Mouse (Mus musculus): ENCODE results near the gene Foxn3. TPM values are rescaled to one million over a fixed set of nuclear protein-coding genes. Genes with fewer than 3 reads are reported as not detected.

The Foxn3 gene
- total and polyA plus RNA-seq, 3 experiments = 9.7 to 26.8 (median 11.0) TPM

DNA sequence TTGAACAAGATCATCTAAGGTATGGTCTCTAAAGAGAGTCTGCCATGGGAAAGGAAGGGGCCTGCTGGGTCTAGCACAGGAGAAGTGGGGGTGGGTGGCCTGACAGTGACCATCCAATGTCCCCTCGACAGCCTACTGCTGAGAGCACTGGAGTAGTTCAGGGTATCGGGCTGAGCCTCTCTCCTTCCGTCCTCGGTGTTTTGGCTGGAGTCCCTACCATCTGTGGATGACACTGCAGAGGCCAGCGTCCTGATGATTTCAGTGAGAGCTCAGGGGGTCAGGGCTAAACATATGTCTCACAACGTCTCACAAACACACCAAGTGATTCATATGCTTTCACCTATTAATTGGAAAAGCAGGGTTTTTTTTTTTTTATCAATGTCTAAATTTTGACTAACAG lies 199.2 kb downstream of the Foxn3 start:
- peaks cover 1 to 47% of the 10 kb centered on the region in 2 experiments for H3K36me3 ChIP-seq (replicated peaks in 1 of 2; ENCODE audit: control insufficient read depth in 1 of 2, insufficient read depth in 1 of 2, low read length in 1 of 2)
- no peak overlapping the region for H3K4me3 ChIP-seq (replicated peaks in 1 of 3; ENCODE audit: low read depth in 2 of 3, low read length in 2 of 3, poor library complexity in 1 of 3)
- H3K4me1 ChIP-seq (ENCODE audit: control insufficient read depth in 1 of 2, insufficient read depth in 2 of 2) = peaks cover 36 to 63% of the 10 kb centered on the region in 2 experiments
- dilution Hi-C loops (cut with MboI; ENCODE audit: extremely low pct_ligation_motif_present, extremely low pct_unique_long_range_greater_than_20kb, low sequenced_read_pairs) = no loop called here
- no peak for DNase-seq (ENCODE audit: extremely low read depth)
- H3K27me3 ChIP-seq (replicated peaks) = no peaks in the 10 kb centered on the region
- no peak overlapping the region for H3K9ac ChIP-seq (ENCODE audit: insufficient read depth, low read depth)
- H3K27ac ChIP-seq (ENCODE audit: insufficient read depth, low read depth) = no peak overlapping the region
- TF ChIP-seq CHD2 (IDR thresholded peaks at IDR 0.05; ENCODE audit: low read length) (no peak), POLR2A (IDR thresholded peaks at IDR 0.05; ENCODE audit: low read depth, low read length) (no peak), RCOR1 (conservative IDR thresholded peaks at IDR 0.05; ENCODE audit: low read depth, low read length) (no peak), MAZ (IDR thresholded peaks at IDR 0.05; ENCODE audit: low read depth, low read length) (no peak), ZKSCAN1 (IDR thresholded peaks at IDR 0.05; ENCODE audit: borderline replicate concordance, low read depth, low read length) (no peak), TCF12 (IDR thresholded peaks at IDR 0.05; ENCODE audit: low read depth, low read length) (no peak), POLR2AphosphoS2 (IDR thresholded peaks at IDR 0.05; ENCODE audit: low read depth, low read length) (no peak), JUND (conservative IDR thresholded peaks at IDR 0.05; ENCODE audit: low read depth, low read length) (no peak), GABPA (IDR thresholded peaks at IDR 0.05; ENCODE audit: insufficient replicate concordance, low read depth, low read length) (no peak), ZMIZ1 (IDR thresholded peaks at IDR 0.05; ENCODE audit: low read depth, low read length) (no peak), CTCF (conservative IDR thresholded peaks at IDR 0.05 in 1 of 2, IDR thresholded peaks at IDR 0.05 in 1 of 2; ENCODE audit: low read depth in 2 of 2, low read length in 2 of 2) (no peak), ZC3H11A (IDR thresholded peaks at IDR 0.05; ENCODE audit: low read depth, low read length) (no peak), ZNF384 (IDR thresholded peaks at IDR 0.05; ENCODE audit: low read depth, low read length) (no peak), USF2 (conservative IDR thresholded peaks at IDR 0.05; ENCODE audit: low read depth, low read length) (no peak), MAX (IDR thresholded peaks at IDR 0.05; ENCODE audit: low read length) (no peak), SMC3 (IDR thresholded peaks at IDR 0.05; ENCODE audit: low read depth, low read length) (no peak), NELFE (IDR thresholded peaks at IDR 0.05; ENCODE audit: low read depth, low read length) (no peak)
- in situ Hi-C loops (cut with MboI; ENCODE audit: low pct_ligation_motif_present, low pct_unique_long_range_greater_than_20kb, low sequenced_read_pairs) = no loop called here
- no peaks in the 10 kb centered on the region; the same call in 1 of the 2 replicates for H3K79me2 ChIP-seq (replicated peaks; ENCODE audit: control insufficient read depth, extremely low read depth, insufficient read depth, poor library complexity, severe bottlenecking)
- no peak overlapping the region for H3K4me2 ChIP-seq (ENCODE audit: insufficient read depth, low read depth, poor library complexity, severe bottlenecking)
- no peaks in the 10 kb centered on the region for H3K9me3 ChIP-seq (replicated peaks; ENCODE audit: low read length)

DNA sequence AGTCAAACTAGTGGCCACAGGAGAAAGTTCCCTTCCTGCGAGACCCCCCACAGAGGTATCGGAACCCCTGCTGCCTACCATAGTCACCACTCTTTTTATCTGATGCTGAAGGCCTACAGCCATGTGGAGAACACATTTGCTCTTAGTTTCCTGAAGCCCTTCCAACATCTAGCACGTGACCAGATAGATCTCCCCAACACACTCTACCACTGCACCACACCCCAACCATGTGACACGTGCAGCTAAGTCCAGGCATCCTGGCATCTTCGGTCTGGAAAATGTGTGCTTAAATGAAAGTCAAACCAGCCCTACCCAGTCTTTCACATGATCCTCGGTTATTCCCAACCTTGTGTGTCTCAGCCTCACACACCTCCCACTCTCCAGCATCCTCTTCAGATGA lies 200.4 kb downstream of the Foxn3 start:
- in situ Hi-C loops (cut with MboI; ENCODE audit: low pct_ligation_motif_present, low pct_unique_long_range_greater_than_20kb, low sequenced_read_pairs) = no loop called here
- no peak for DNase-seq (ENCODE audit: extremely low read depth)
- dilution Hi-C loops (cut with MboI; ENCODE audit: extremely low pct_ligation_motif_present, extremely low pct_unique_long_range_greater_than_20kb, low sequenced_read_pairs) = no loop called here
- Histone ChIP-seq H3K27ac (ENCODE audit: insufficient read depth, low read depth) (no peak overlapping the region), H3K9me3 (replicated peaks; ENCODE audit: low read length) (no peaks in the 10 kb centered on the region), H3K4me2 (ENCODE audit: insufficient read depth, low read depth, poor library complexity, severe bottlenecking) (no peak overlapping the region), H3K4me1 (ENCODE audit: control insufficient read depth in 1 of 2, insufficient read depth in 2 of 2) (peaks cover 36 to 68% of the 10 kb centered on the region in 2 experiments), H3K27me3 (replicated peaks) (no peaks in the 10 kb centered on the region), H3K36me3 (replicated peaks in 1 of 2; ENCODE audit: control insufficient read depth in 1 of 2, insufficient read depth in 1 of 2, low read length in 1 of 2) (peaks cover 0 to 40% of the 10 kb centered on the region in 2 experiments), H3K79me2 (replicated peaks; ENCODE audit: control insufficient read depth, extremely low read depth, insufficient read depth, poor library complexity, severe bottlenecking) (peaks cover 2% of the 10 kb centered on the region), H3K9ac (ENCODE audit: insufficient read depth, low read depth) (no peak overlapping the region), H3K4me3 (replicated peaks in 1 of 3; ENCODE audit: low read depth in 2 of 3, low read length in 2 of 3, poor library complexity in 1 of 3) (peak overlapping the region in 1 of 3 experiments; percentile 16)
- no peak for TF ChIP-seq TCF12 (IDR thresholded peaks at IDR 0.05; ENCODE audit: low read depth, low read length)
- no peak for TF ChIP-seq GABPA (IDR thresholded peaks at IDR 0.05; ENCODE audit: insufficient replicate concordance, low read depth, low read length)
- no peak for TF ChIP-seq IRF4 (IDR thresholded peaks at IDR 0.05; ENCODE audit: low read depth, low read length)
- TF ChIP-seq HCFC1 (IDR thresholded peaks at IDR 0.05; ENCODE audit: low read depth, low read length) = no peak
- no peak for TF ChIP-seq ZKSCAN1 (IDR thresholded peaks at IDR 0.05; ENCODE audit: borderline replicate concordance, low read depth, low read length)
- no peak for TF ChIP-seq JUND (conservative IDR thresholded peaks at IDR 0.05; ENCODE audit: low read depth, low read length)
- TF ChIP-seq MYC (IDR thresholded peaks at IDR 0.05; ENCODE audit: low read depth, low read length) = no peak
- TF ChIP-seq RCOR1 (conservative IDR thresholded peaks at IDR 0.05; ENCODE audit: low read depth, low read length) = no peak
- no peak for TF ChIP-seq CTCF (conservative IDR thresholded peaks at IDR 0.05 in 1 of 2, IDR thresholded peaks at IDR 0.05 in 1 of 2; ENCODE audit: low read depth in 2 of 2, low read length in 2 of 2)
- no peak for TF ChIP-seq MXI1 (IDR thresholded peaks at IDR 0.05; ENCODE audit: low read depth, low read length)

Measured in CH12.LX (cell line).